Mouse (Mus musculus) right cerebral cortex, postnatal 25 days (tissue): ENCODE data around the gene Olfr781.
"Not testable (repeated sequence)": the region's sequence is repeated elsewhere in the genome, so short reads cannot be mapped to it uniquely, and the experiment has no call there.

Experiments
- DNase-seq: peaks from one replicate; pipeline ENCODE4 v3.0.0; 2022

Olfr781 gene

DNA sequence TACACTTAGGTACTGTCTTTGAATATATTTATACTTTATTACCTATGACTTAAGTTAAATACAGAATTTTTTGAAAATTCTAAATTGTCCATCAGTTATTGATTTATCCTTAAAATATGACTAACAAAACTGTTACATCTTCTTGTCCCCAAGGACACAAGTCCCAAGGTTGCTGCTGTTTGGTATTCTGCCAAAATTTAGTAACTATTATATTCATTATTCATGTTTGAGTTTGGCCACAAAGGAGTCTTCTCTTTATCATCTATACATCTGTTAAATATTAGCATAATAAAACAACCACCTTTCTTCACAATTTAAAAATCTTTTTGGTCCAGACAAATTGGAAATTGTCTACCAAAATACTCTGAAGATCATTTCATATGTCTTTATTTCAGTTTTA lies at the start of gene Olfr781:
Gene Olfr781 (plus strand): TSS at position 301 of the 400 bp plus-strand sequence.
- DNase-seq = no peak

DNA sequence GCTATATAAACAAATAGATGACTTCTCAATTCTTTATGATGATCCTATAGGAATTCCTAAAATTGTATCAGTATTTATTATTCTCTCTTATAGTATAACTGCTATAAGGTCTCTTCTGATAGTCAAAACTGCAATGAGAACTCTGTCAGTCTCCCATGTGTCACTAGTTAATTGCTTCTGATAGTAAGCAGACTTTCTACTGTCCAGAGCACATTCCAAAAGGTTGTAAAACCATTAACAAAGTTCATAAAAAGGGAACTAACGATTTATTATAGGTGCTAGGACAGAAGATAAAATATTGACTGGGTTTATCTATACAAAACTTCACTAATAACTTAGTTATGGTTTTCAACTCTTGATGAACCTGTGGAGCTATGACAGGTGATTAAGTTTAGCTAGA lies 15.7 kb upstream of the Olfr781 start:
- not testable (repeated sequence) for DNase-seq

DNA sequence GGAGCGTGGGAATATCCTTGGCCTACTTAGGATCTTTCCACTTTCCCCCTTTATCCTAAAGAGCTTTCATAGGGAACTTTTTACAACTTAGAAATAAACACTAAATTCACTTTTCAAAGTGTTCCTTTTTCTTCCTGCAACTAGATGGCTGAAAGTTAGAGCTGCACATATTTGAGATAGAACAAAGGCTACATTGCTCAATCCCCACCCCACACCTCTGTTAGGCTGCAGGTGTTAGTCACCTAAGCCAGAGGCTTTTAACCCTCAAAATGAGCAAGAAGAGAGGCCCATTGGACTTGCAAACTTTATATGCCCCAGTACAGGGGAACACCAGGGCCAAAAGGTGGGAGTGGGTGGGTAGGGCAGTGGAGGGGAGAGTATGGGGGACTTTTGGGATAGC lies 15.1 kb upstream of the Olfr781 start:
- not testable (repeated sequence) for DNase-seq

DNA sequence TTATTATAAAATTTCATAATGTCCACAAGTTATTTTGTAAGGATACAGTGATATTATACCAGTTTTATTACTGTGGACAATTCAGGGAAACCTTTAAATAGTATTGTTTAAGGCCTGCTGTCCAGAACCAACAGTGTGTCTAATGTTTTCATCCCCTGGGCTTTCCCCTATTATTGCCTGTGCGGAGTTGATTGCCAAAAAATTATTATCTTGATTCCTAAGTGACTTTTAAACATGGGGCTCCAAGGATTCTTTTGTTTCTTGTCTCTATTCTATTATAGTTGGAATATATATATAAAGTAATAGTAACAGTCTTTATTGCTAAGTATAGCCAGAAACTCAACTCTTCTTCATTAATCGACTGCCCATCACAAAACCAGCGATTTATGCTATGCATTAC lies 10.8 kb upstream of the Olfr781 start, which contains the start of gene Olfr780:
Gene Olfr780 (plus strand): TSS at position 301 of the 400 bp plus-strand sequence.
- DNase-seq = no peak

DNA sequence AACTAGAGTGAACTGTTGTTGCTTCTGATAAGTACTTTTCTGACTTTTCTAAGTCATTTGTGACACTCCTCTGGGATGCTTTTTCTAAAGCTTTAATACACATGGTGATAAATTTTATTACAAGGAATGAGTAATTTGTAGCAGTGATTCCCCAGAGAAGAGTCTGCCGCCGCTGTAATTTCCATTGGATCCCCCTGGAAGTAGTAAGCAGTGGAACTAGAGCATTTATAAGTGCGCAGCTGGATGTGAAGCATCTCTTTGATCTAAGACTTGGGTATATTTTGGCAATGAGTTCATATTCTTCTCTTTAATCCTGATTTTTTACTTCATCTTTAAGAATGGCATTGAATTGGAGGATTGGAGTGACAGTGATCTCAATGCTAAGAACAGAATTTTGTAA lies 19.9 kb downstream of the Olfr781 start, which contains the start of gene Olfr782:
Gene Olfr782 (plus strand): TSS at position 301 of the 400 bp plus-strand sequence.
- no peak for DNase-seq

DNA sequence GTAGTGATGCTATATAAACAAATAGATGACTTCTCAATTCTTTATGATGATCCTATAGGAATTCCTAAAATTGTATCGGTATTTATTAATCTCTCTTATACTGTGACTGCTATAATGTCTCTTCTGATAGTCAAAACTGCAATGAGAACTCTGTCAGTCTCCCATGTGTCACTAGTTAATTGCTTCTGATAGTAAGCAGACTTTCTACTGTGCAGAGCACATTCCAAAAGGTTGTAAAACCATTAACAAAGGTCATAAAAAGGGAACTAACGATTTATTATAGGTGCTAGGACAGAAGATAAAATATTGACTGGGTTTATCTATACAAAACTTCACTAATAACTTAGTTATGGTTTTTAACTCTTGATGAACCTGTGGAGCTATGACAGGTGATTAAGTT lies 23.8 kb downstream of the Olfr781 start:
- DNase-seq = not testable (repeated sequence)

DNA sequence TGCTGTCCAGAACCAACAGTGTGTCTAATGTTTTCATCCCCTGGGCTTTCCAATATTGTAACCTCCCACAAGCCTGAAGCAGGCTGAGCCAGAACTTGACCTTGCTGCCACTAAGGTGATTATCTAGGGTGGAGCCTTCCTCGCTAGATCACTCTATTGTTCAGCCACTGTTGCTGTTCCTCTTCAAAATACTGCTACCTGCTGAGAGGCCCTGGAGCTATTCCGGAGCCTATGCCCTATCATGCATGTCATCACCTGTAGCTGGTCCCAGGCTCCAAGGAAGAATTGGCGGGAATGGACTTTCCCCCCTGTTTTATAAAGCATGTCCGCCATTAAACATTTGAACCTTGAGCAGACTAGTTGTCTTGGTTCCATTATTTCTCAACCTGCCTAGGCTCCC lies 27.8 kb downstream of the Olfr781 start:
- not testable (repeated sequence) for DNase-seq

DNA sequence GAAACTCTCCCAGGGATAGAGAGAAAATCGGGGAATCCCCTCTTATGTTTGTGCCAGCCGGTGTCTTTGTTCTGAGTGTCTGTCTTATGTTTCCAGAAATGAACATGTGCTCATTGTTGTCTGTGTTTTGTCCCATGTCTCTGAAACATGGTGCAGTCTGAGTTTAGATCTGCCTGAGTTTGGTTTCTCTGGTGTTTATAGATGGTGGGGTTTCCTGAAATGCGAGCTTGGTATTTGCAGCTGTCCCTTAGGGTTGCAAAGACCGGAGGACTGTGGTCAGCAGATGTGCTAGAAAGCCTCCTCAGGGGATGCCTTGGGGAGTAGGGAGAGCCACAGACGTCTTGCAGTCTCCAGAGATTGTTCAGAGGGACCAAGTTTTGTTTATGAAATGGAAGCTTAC lies 28.7 kb downstream of the Olfr781 start:
- DNase-seq = no peak

DNA sequence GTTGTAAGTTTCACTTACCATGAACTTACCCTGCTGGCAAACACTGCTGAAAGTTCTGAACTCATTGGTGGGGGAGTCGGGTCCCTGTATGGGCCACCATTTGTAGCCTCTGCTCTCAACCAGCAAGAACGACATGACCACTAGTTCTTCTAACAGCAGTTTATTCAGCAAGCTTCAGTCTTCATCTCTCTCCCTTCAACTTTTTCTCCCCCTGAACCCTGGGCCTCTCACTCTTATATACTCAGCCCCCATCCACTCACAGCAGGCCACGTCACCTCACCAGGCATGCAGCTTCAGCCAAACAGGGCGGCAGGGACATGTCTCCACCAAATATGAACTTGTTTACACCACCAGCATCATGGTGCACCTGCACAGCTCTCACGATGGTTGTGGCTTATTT lies 45.4 kb downstream of the Olfr781 start:
- DNase-seq = not testable (repeated sequence)
